Mouse (Mus musculus) liver, adult 10 weeks (tissue): Measurements from ENCODE around the gene 5430402E10Rik. TPM values are rescaled to one million over a fixed set of nuclear protein-coding genes. Genes with fewer than 3 reads are reported as not detected.

ENCODE experiments used
- polyA plus RNA-seq: library from polyadenylated mRNA; stranded (reverse); fragments of 350-450 nt; fragmentation: Illumina TruSeq; extraction: RNeasy Lipid Tissue Mini Kit (QIAGEN cat#74804); gene quantifications from one replicate; pipeline ENCODE4 v1.2.3, GENCODE M21; 2014; ENCODE audit warnings: low read depth, low replicate concordance

Gene 5430402E10Rik
- polyA plus RNA-seq, result not detected

DNA sequence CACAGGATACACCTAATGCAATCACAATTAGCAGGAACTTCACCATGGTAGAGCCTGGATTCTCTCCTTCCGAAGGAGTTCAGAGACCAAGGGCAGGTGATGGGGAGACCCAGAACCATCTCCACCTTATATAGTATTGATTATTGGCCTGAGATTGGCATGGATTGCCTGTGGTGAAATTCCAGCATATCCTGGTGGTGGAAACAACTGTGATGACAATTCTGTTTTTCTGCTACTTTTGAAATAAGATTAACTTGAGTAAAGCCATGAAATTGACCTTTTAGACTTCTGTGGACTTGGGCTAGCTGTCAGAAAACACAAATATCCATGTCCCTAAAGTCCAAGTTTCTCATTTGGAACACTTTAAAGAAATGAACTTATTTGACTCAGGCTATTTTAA is at the start of gene 5430402E10Rik:
5430402E10Rik (minus strand) TSS at position 101 of the 400 bp plus-strand sequence.

Other genes starting within 250 kb of the 5430402E10Rik start
- gene Prkx, start 128.8 kb downstream of the 5430402E10Rik start, polyA plus RNA-seq, result 6.3 TPM
- gene Pbsn, start 71.4 kb downstream of the 5430402E10Rik start, polyA plus RNA-seq, result not detected
- gene Gm14744, start 60.3 kb downstream of the 5430402E10Rik start, polyA plus RNA-seq, result not detected
- not detected for gene Obp1a, start 166.3 kb upstream of the 5430402E10Rik start, polyA plus RNA-seq
- gene Gm5938, start 200.4 kb upstream of the 5430402E10Rik start, polyA plus RNA-seq, result not detected